Mouse (Mus musculus): Measurements from ENCODE around the gene Bend7. TPM values are rescaled to one million over a fixed set of nuclear protein-coding genes. Genes with fewer than 3 reads are reported as not detected.
A peak's percentile ranks its signal among the peaks of the same experiment; 100 is the strongest.

Bend7 gene
- polyA plus RNA-seq, 1 experiment from 2014 or later = 8.7 TPM

GRCm38 (mm10) chr2:4717081-4717768, 406 bp upstream of the Bend7 start:
- peak overlapping the region; percentile 80 for H3K4me3 ChIP-seq (replicated peaks; ENCODE audit: low read depth, low read length)
- H3K4me1 ChIP-seq (replicated peaks; ENCODE audit: insufficient read depth, low read length) = 0 out of 2 replicates have a peak, but pooled peaks cover 2% of the 10 kb centered on the region
- DNase-seq (ENCODE audit: low spot score) (peak; percentile 35), ATAC-seq (replicated peaks; ENCODE audit: low FRiP score, low read depth) (peak; percentile 87)
- no peaks in the 10 kb centered on the region for H3K27me3 ChIP-seq (ENCODE audit: insufficient read depth, low read length)
- TF ChIP-seq CTCF (IDR thresholded peaks at IDR 0.05; ENCODE audit: low read depth) = no peak
- H3K36me3 ChIP-seq (ENCODE audit: insufficient read depth, low read length) = no peaks in the 10 kb centered on the region
- H3K27ac ChIP-seq = peak overlapping the region; percentile 84
- WGBS = 4% methylated on average over 34 of the region's 49 CpGs
- H3K9me3 ChIP-seq (replicated peaks; ENCODE audit: low read length) = no peaks in the 10 kb centered on the region
- H3K4me2 ChIP-seq (ENCODE audit: low read length) = peak overlapping the region; percentile 81
- H3K9ac ChIP-seq (ENCODE audit: low read depth, low read length) = peak overlapping the region; percentile 85

GRCm38 (mm10) chr2:4723088-4723487, 5.5 kb downstream of the Bend7 start:
- Histone ChIP-seq H3K9me3 (replicated peaks; ENCODE audit: low read length) (no peaks in the 10 kb centered on the region), H3K4me3 (replicated peaks; ENCODE audit: low read depth, low read length) (no peak overlapping the region), H3K9ac (ENCODE audit: low read depth, low read length) (no peak overlapping the region), H3K4me2 (ENCODE audit: low read length) (no peak overlapping the region), H3K36me3 (ENCODE audit: insufficient read depth, low read length) (no peaks in the 10 kb centered on the region), H3K27ac (no peak overlapping the region), H3K4me1 (replicated peaks; ENCODE audit: insufficient read depth, low read length) (0 out of 2 replicates have a peak, but pooled peaks cover 2% of the 10 kb centered on the region), H3K27me3 (ENCODE audit: insufficient read depth, low read length) (no peaks in the 10 kb centered on the region)
- no peak for TF ChIP-seq CTCF (IDR thresholded peaks at IDR 0.05; ENCODE audit: low read depth)
- 74% methylated on average over 8 of the region's 8 CpGs for WGBS
- ATAC-seq (replicated peaks; ENCODE audit: low FRiP score, low read depth) = no peak
- DNase-seq (ENCODE audit: low spot score) = no peak

GRCm38 (mm10) chr2:4730161-4730560, 12.5 kb downstream of the Bend7 start:
- Histone ChIP-seq H3K36me3 (ENCODE audit: insufficient read depth, low read length) (no peaks in the 10 kb centered on the region), H3K4me1 (replicated peaks; ENCODE audit: insufficient read depth, low read length) (no peaks in the 10 kb centered on the region), H3K9ac (ENCODE audit: low read depth, low read length) (no peak overlapping the region), H3K4me2 (ENCODE audit: low read length) (no peak overlapping the region), H3K9me3 (replicated peaks; ENCODE audit: low read length) (no peaks in the 10 kb centered on the region), H3K27me3 (ENCODE audit: insufficient read depth, low read length) (no peaks in the 10 kb centered on the region), H3K4me3 (replicated peaks; ENCODE audit: low read depth, low read length) (no peak overlapping the region), H3K27ac (no peak overlapping the region)
- TF ChIP-seq CTCF (IDR thresholded peaks at IDR 0.05; ENCODE audit: low read depth) = no peak
- ATAC-seq (replicated peaks; ENCODE audit: low FRiP score, low read depth) = no peak
- WGBS = 86% methylated on average over 4 of the region's 4 CpGs
- DNase-seq (ENCODE audit: low spot score) = no peak

GRCm38 (mm10) chr2:4733971-4734370, 16.3 kb downstream of the Bend7 start:
- Histone ChIP-seq H3K9me3 (replicated peaks; ENCODE audit: low read length) (no peaks in the 10 kb centered on the region), H3K4me3 (replicated peaks; ENCODE audit: low read depth, low read length) (no peak overlapping the region), H3K4me1 (replicated peaks; ENCODE audit: insufficient read depth, low read length) (0 out of 2 replicates have a peak, but pooled peaks cover 4% of the 10 kb centered on the region), H3K36me3 (ENCODE audit: insufficient read depth, low read length) (no peaks in the 10 kb centered on the region), H3K9ac (ENCODE audit: low read depth, low read length) (no peak overlapping the region), H3K4me2 (ENCODE audit: low read length) (no peak overlapping the region), H3K27ac (no peak overlapping the region), H3K27me3 (ENCODE audit: insufficient read depth, low read length) (no peaks in the 10 kb centered on the region)
- DNase-seq (ENCODE audit: low spot score) (no peak), ATAC-seq (replicated peaks; ENCODE audit: low FRiP score, low read depth) (no peak)
- WGBS = 78% methylated on average over 1 of the region's 1 CpGs
- no peak for TF ChIP-seq CTCF (IDR thresholded peaks at IDR 0.05; ENCODE audit: low read depth)

GRCm38 (mm10) chr2:4736095-4736797, 18.6 kb downstream of the Bend7 start:
- Histone ChIP-seq H3K4me1 (replicated peaks; ENCODE audit: insufficient read depth, low read length) (0 out of 2 replicates have a peak, but pooled peaks cover 4% of the 10 kb centered on the region), H3K4me3 (replicated peaks; ENCODE audit: low read depth, low read length) (no peak overlapping the region), H3K27me3 (ENCODE audit: insufficient read depth, low read length) (no peaks in the 10 kb centered on the region), H3K27ac (no peak overlapping the region), H3K4me2 (ENCODE audit: low read length) (no peak overlapping the region), H3K9ac (ENCODE audit: low read depth, low read length) (no peak overlapping the region), H3K9me3 (replicated peaks; ENCODE audit: low read length) (no peaks in the 10 kb centered on the region), H3K36me3 (ENCODE audit: insufficient read depth, low read length) (no peaks in the 10 kb centered on the region)
- TF ChIP-seq CTCF (IDR thresholded peaks at IDR 0.05; ENCODE audit: low read depth) = no peak
- 72% methylated on average over 7 of the region's 7 CpGs for WGBS
- no peak for DNase-seq (ENCODE audit: low spot score)
- no peak for ATAC-seq (replicated peaks; ENCODE audit: low FRiP score, low read depth)

GRCm38 (mm10) chr2:4736798-4737155, 19.1 kb downstream of the Bend7 start:
- Histone ChIP-seq H3K4me3 (replicated peaks; ENCODE audit: low read depth, low read length) (no peak overlapping the region), H3K9me3 (replicated peaks; ENCODE audit: low read length) (no peaks in the 10 kb centered on the region), H3K9ac (ENCODE audit: low read depth, low read length) (no peak overlapping the region), H3K4me2 (ENCODE audit: low read length) (no peak overlapping the region), H3K27ac (no peak overlapping the region), H3K27me3 (ENCODE audit: insufficient read depth, low read length) (no peaks in the 10 kb centered on the region), H3K4me1 (replicated peaks; ENCODE audit: insufficient read depth, low read length) (0 out of 2 replicates have a peak, but pooled peaks cover 4% of the 10 kb centered on the region), H3K36me3 (ENCODE audit: insufficient read depth, low read length) (no peaks in the 10 kb centered on the region)
- TF ChIP-seq CTCF (IDR thresholded peaks at IDR 0.05; ENCODE audit: low read depth) = no peak
- WGBS = 73% methylated on average over 4 of the region's 4 CpGs
- ATAC-seq (replicated peaks; ENCODE audit: low FRiP score, low read depth) (0 out of 2 replicates have a peak, but pooled peaks have one; percentile 21), DNase-seq (ENCODE audit: low spot score) (no peak)

Data from kidney, postnatal 0 days (tissue).